Mouse (Mus musculus): ENCODE results near the gene Ptpn7. TPM values are rescaled to one million over a fixed set of nuclear protein-coding genes. Genes with fewer than 3 reads are reported as not detected.
"Not testable (repeated sequence)": the region's sequence is repeated elsewhere in the genome, so short reads cannot be mapped to it uniquely, and the experiment has no call there.

The Ptpn7 gene
- total and polyA plus RNA-seq, 3 experiments: 202 to 215 TPM; not detected in 1

GRCm38 (mm10) chr1:135185936-135186335 is 53.4 kb downstream of the Ptpn7 start:
- Histone ChIP-seq H3K79me2 (ENCODE audit: control insufficient read depth, insufficient read depth, low read length, poor library complexity) (no peaks in the 10 kb centered on the region), H3K4me3 (ENCODE audit: control insufficient read depth in 1 of 2, insufficient read depth in 1 of 2, low read depth in 2 of 2, low read length in 2 of 2) (no peak overlapping the region), H3K9ac (ENCODE audit: control insufficient read depth, low read depth, low read length, poor library complexity, severe bottlenecking) (no peak overlapping the region), H3K9me3 (replicated peaks; ENCODE audit: insufficient read depth, low read length) (no peaks in the 10 kb centered on the region), H3K36me3 (ENCODE audit: control insufficient read depth in 1 of 2, insufficient read depth in 2 of 2, low read length in 2 of 2) (no peaks in the 10 kb centered on the region), H3K27me3 (ENCODE audit: control insufficient read depth in 1 of 2, insufficient read depth in 2 of 2, low read length in 2 of 2) (peaks cover 0 to 3% of the 10 kb centered on the region in 2 experiments; a peak in 2 of 4 replicates), H3K4me1 (ENCODE audit: control insufficient read depth in 1 of 2, insufficient read depth in 2 of 2, low read length in 2 of 2) (no peaks in the 10 kb centered on the region), H3K27ac (ENCODE audit: control insufficient read depth, low read depth, low read length) (no peak overlapping the region)
- DNase-seq (ENCODE audit: low read depth, low spot score): no peak
- TF ChIP-seq BHLHE40 (IDR thresholded peaks at IDR 0.05; ENCODE audit: borderline replicate concordance, low read depth, low read length): no peak
- TF ChIP-seq ETS1 (IDR thresholded peaks at IDR 0.05; ENCODE audit: low read depth, low read length): no peak
- no peak for TF ChIP-seq ELF1 (IDR thresholded peaks at IDR 0.05; ENCODE audit: low read depth, low read length)
- no peak for TF ChIP-seq JUND (IDR thresholded peaks at IDR 0.05; ENCODE audit: low read depth, low read length)
- no peak for TF ChIP-seq CHD1 (IDR thresholded peaks at IDR 0.05; ENCODE audit: low read depth, low read length)
- no peak for TF ChIP-seq ZKSCAN1 (IDR thresholded peaks at IDR 0.05; ENCODE audit: low read depth, low read length)
- TF ChIP-seq ZMIZ1 (IDR thresholded peaks at IDR 0.05; ENCODE audit: low read depth, low read length): no peak
- TF ChIP-seq POLR2A (IDR thresholded peaks at IDR 0.05; ENCODE audit: control insufficient read depth in 1 of 2, insufficient read depth in 1 of 2, low read depth in 1 of 2, low read length in 2 of 2, poor library complexity in 1 of 2): no peak
- TF ChIP-seq SIN3A (IDR thresholded peaks at IDR 0.05; ENCODE audit: low read length): no peak
- TF ChIP-seq TCF12 (IDR thresholded peaks at IDR 0.05; ENCODE audit: low read depth, low read length): no peak
- no peak for TF ChIP-seq MAFK (IDR thresholded peaks at IDR 0.05; ENCODE audit: borderline replicate concordance, low read depth, low read length)
- no peak for TF ChIP-seq NELFE (IDR thresholded peaks at IDR 0.05; ENCODE audit: low read depth, low read length)
- no peak for TF ChIP-seq MXI1 (IDR thresholded peaks at IDR 0.05; ENCODE audit: low read depth, low read length)
- TF ChIP-seq HCFC1 (IDR thresholded peaks at IDR 0.05; ENCODE audit: low read depth, low read length): no peak
- no peak for TF ChIP-seq USF1 (IDR thresholded peaks at IDR 0.05; ENCODE audit: low read depth, low read length)
- no peak for TF ChIP-seq UBTF (IDR thresholded peaks at IDR 0.05; ENCODE audit: borderline replicate concordance, insufficient read depth, low read depth, low read length)

- no peak for TF ChIP-seq POLR2AphosphoS2 (IDR thresholded peaks at IDR 0.05; ENCODE audit: low read length)
- no peaks in the 10 kb centered on the region for H3K4me1 ChIP-seq (ENCODE audit: control insufficient read depth in 1 of 2, insufficient read depth in 2 of 2, low read length in 2 of 2)
- H3K4me3 ChIP-seq (ENCODE audit: control insufficient read depth in 1 of 2, insufficient read depth in 1 of 2, low read depth in 2 of 2, low read length in 2 of 2): no peak overlapping the region
- H3K27me3 ChIP-seq (ENCODE audit: control insufficient read depth in 1 of 2, insufficient read depth in 2 of 2, low read length in 2 of 2): peaks cover 0 to 1% of the 10 kb centered on the region in 2 experiments; a peak in 1 of 4 replicates
- no peaks in the 10 kb centered on the region for H3K9me3 ChIP-seq (replicated peaks; ENCODE audit: insufficient read depth, low read length)
- no peaks in the 10 kb centered on the region for H3K79me2 ChIP-seq (ENCODE audit: control insufficient read depth, insufficient read depth, low read length, poor library complexity)
- no peak overlapping the region for H3K9ac ChIP-seq (ENCODE audit: control insufficient read depth, low read depth, low read length, poor library complexity, severe bottlenecking)
- no peak for DNase-seq (ENCODE audit: low read depth, low spot score)
- no peak overlapping the region for H3K27ac ChIP-seq (ENCODE audit: control insufficient read depth, low read depth, low read length)
- no peaks in the 10 kb centered on the region for H3K36me3 ChIP-seq (ENCODE audit: control insufficient read depth in 1 of 2, insufficient read depth in 2 of 2, low read length in 2 of 2)
These were observed 53.9 kb downstream of the Ptpn7 start for GRCm38 (mm10) chr1:135186427-135186826.

DNA sequence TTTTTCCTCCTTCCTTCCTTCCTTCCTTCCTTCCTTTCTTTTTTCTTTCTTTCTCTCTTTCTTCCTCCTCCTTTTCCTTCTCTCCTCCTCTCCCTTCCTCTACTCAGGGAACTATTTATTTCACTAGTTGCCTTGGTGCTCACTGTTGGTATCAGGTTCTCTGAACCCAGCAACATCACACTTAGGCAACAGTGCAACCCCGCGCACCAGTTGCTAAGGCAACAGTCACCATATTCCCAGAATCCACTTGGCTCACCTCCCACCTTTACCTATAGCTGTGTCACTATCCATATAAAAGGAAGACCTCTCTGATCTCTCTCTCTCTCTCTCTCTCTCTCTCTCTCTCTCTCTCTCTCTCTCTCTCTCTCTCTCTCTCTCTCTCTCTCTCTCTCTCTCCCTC is 54.5 kb downstream of the Ptpn7 start:
- H3K9ac ChIP-seq (ENCODE audit: control insufficient read depth, low read depth, low read length, poor library complexity, severe bottlenecking); H3K4me1 ChIP-seq (ENCODE audit: control insufficient read depth in 1 of 2, insufficient read depth in 2 of 2, low read length in 2 of 2); H3K27me3 ChIP-seq (ENCODE audit: control insufficient read depth in 1 of 2, insufficient read depth in 2 of 2, low read length in 2 of 2); H3K36me3 ChIP-seq (ENCODE audit: control insufficient read depth in 1 of 2, insufficient read depth in 2 of 2, low read length in 2 of 2); H3K27ac ChIP-seq (ENCODE audit: control insufficient read depth, low read depth, low read length); DNase-seq (ENCODE audit: low read depth, low spot score); H3K79me2 ChIP-seq (ENCODE audit: control insufficient read depth, insufficient read depth, low read length, poor library complexity); H3K9me3 ChIP-seq (replicated peaks; ENCODE audit: insufficient read depth, low read length); H3K4me3 ChIP-seq (ENCODE audit: control insufficient read depth in 1 of 2, insufficient read depth in 1 of 2, low read depth in 2 of 2, low read length in 2 of 2): not testable (repeated sequence)
